Mouse (Mus musculus) embryonic facial prominence, embryonic 13.5 days (tissue): Measurements from ENCODE around the gene Rasl10a. TPM values are rescaled to one million over a fixed set of nuclear protein-coding genes. Genes with fewer than 3 reads are reported as not detected.
"Not testable (repeated sequence)": the region's sequence is repeated elsewhere in the genome, so short reads cannot be mapped to it uniquely, and the experiment has no call there.

Source experiments
- ATAC-seq: fragments of 200-750 bp; cut with Nextera tagmentation; 2 replicates; pipeline ENCODE4 v1.8.0; 2017; ENCODE audit warnings: low read depth; ENCODE audit not compliant: insufficient number of reproducible peaks, insufficient read depth, low FRiP score, low TSS enrichment
- H3K27ac ChIP-seq: fragments of 300-500 bp; sonication (generic); 2 replicates; pipeline ENCODE4 v1.5.1; 2015; ENCODE audit warnings: moderate library complexity, mild to moderate bottlenecking, inconsistent platforms
- H3K27me3 ChIP-seq: fragments of 300-500 bp; sonication (generic); 2 replicates; pipeline ENCODE4 v1.6.1; 2015; ENCODE audit warnings: mild to moderate bottlenecking, inconsistent platforms
- H3K36me3 ChIP-seq: fragments of 300-500 bp; sonication (generic); 2 replicates; pipeline ENCODE4 v1.6.1; 2015; ENCODE audit warnings: mild to moderate bottlenecking, inconsistent platforms
- H3K4me1 ChIP-seq: fragments of 300-500 bp; sonication (generic); 2 replicates; pipeline ENCODE4 v1.6.1; 2015; ENCODE audit warnings: inconsistent platforms
- H3K4me2 ChIP-seq: fragments of 300-500 bp; sonication (generic); 2 replicates; pipeline ENCODE4 v1.6.1; 2015; ENCODE audit warnings: moderate library complexity, mild to moderate bottlenecking, inconsistent platforms
- H3K4me3 ChIP-seq: fragments of 300-500 bp; sonication (generic); 2 replicates; pipeline ENCODE4 v1.5.1; 2015; ENCODE audit warnings: mild to moderate bottlenecking, inconsistent platforms
- H3K9ac ChIP-seq: fragments of 300-500 bp; sonication (generic); 2 replicates; pipeline ENCODE4 v1.6.1; 2015; ENCODE audit warnings: mild to moderate bottlenecking, inconsistent platforms
- H3K9me3 ChIP-seq: fragments of 300-500 bp; sonication (generic); 2 replicates; pipeline ENCODE4 v1.6.1; 2016; ENCODE audit warnings: inconsistent platforms
- WGBS: fragments of 180-500 bp; shearing (Covaris S2); methylation state at CpG from one replicate; pipeline ENCODE4 v1.1.7; 2015; ENCODE audit warnings: mixed read lengths; 5-methylcytosine and 5-hydroxymethylcytosine counted together
- polyA plus RNA-seq: library from polyadenylated mRNA; unstranded; fragments of >200 nt; fragmentation: Nextera tagmentation; extraction: Ambion mirVana; gene quantifications from 2 replicates; pipeline ENCODE4 v1.2.1, GENCODE M21; 2015

Rasl10a gene
- polyA plus RNA-seq, 1 experiment from 2014 or later = 0.49 TPM

- Histone ChIP-seq H3K4me3 (peak overlapping the region; percentile 42; the same call in 1 of the 2 replicates), H3K4me2 (peak overlapping the region; percentile 95), H3K36me3 (peaks cover 8% of the 10 kb centered on the region), H3K4me1 (peaks cover 60% of the 10 kb centered on the region), H3K9ac (no peak overlapping the region), H3K27ac (no peak overlapping the region), H3K27me3 (peaks cover 68% of the 10 kb centered on the region), H3K9me3 (no peaks in the 10 kb centered on the region)
- 62% methylated on average over 13 of the region's 13 CpGs for WGBS
- ATAC-seq = no peak
Measured at GRCm38 (mm10) chr11:5062860-5063505, 5.1 kb downstream of the Rasl10a start.

GRCm38 (mm10) chr11:5063561-5064281 lies 5.8 kb downstream of the Rasl10a start:
- 48% methylated on average over 31 of the region's 31 CpGs for WGBS
- peaks cover 55% of the 10 kb centered on the region for H3K4me1 ChIP-seq
- H3K9ac ChIP-seq = peak overlapping the region; percentile 86

GRCm38 (mm10) chr11:5064282-5065055 lies 6.5 kb downstream of the Rasl10a start:
- Histone ChIP-seq H3K4me3 (peak overlapping the region; percentile 76), H3K36me3 (peaks cover 23% of the 10 kb centered on the region), H3K27me3 (peaks cover 53% of the 10 kb centered on the region), H3K4me1 (peaks cover 47% of the 10 kb centered on the region), H3K9me3 (no peaks in the 10 kb centered on the region), H3K27ac (peak overlapping the region; percentile 66; the same call in 1 of the 2 replicates), H3K9ac (peak overlapping the region; percentile 86), H3K4me2 (peak overlapping the region; percentile 95)
- no peak for ATAC-seq
- 15% methylated on average over 38 of the region's 38 CpGs for WGBS

More at GRCm38 (mm10) chr11:5063561-5064281, 5.8 kb downstream of the Rasl10a start:
- peaks cover 61% of the 10 kb centered on the region for H3K27me3 ChIP-seq
- peak overlapping the region; percentile 76 for H3K4me3 ChIP-seq
- H3K4me2 ChIP-seq = peak overlapping the region; percentile 95
- H3K27ac ChIP-seq = no peak overlapping the region
- H3K9me3 ChIP-seq = no peaks in the 10 kb centered on the region
- peaks cover 16% of the 10 kb centered on the region for H3K36me3 ChIP-seq
- ATAC-seq = no peak

- Histone ChIP-seq H3K9ac (peak within 1 kb of the TSS; percentile 86), H3K4me1 (peaks cover 43% of the 10 kb centered on the region), H3K27ac (peak within 1 kb of the TSS; percentile 66; the same call in 1 of the 2 replicates), H3K27me3 (peaks cover 46% of the 10 kb centered on the region), H3K4me2 (peak within 1 kb of the TSS; percentile 95), H3K4me3 (peak within 1 kb of the TSS; percentile 76), H3K9me3 (no peaks in the 10 kb centered on the region), H3K36me3 (peaks cover 29% of the 10 kb centered on the region)
- ATAC-seq = peak; percentile 64
- WGBS = under 1% methylated on average over 47 of the region's 50 CpGs
Measured at GRCm38 (mm10) chr11:5065056-5065821, 7.3 kb downstream of the Rasl10a start, which contains the start of gene Gas2l1. Gene Gas2l1 (minus strand): TSS chr11:5065327.

- peaks cover 30% of the 10 kb centered on the region for H3K4me1 ChIP-seq
- no peak overlapping the region for H3K4me2 ChIP-seq
- no peak overlapping the region for H3K9ac ChIP-seq
- peaks cover 41% of the 10 kb centered on the region for H3K36me3 ChIP-seq
- no peak for ATAC-seq
- no peak overlapping the region for H3K27ac ChIP-seq
- no peaks in the 10 kb centered on the region for H3K9me3 ChIP-seq
- peaks cover 27% of the 10 kb centered on the region for H3K27me3 ChIP-seq
- no peak overlapping the region for H3K4me3 ChIP-seq
Measured at GRCm38 (mm10) chr11:5067063-5067462, 9.1 kb downstream of the Rasl10a start.

GRCm38 (mm10) chr11:5068126-5068971 lies 10.4 kb downstream of the Rasl10a start:
- Histone ChIP-seq H3K27me3 (peaks cover 15% of the 10 kb centered on the region), H3K4me3 (no peak overlapping the region), H3K4me1 (peaks cover 18% of the 10 kb centered on the region), H3K27ac (no peak overlapping the region), H3K9ac (no peak overlapping the region), H3K9me3 (no peaks in the 10 kb centered on the region), H3K4me2 (no peak overlapping the region), H3K36me3 (peaks cover 54% of the 10 kb centered on the region)
- ATAC-seq = no peak
- 88% methylated on average over 9 of the region's 9 CpGs for WGBS

- no peaks in the 10 kb centered on the region for H3K27me3 ChIP-seq
- no peak overlapping the region for H3K27ac ChIP-seq
- no peak for ATAC-seq
- WGBS = 71% methylated on average over 4 of the region's 4 CpGs
- no peak overlapping the region for H3K9ac ChIP-seq
- H3K4me1 ChIP-seq = no peaks in the 10 kb centered on the region
- H3K36me3 ChIP-seq = peaks cover 86% of the 10 kb centered on the region
- no peaks in the 10 kb centered on the region for H3K9me3 ChIP-seq
- H3K4me2 ChIP-seq = no peak overlapping the region
- H3K4me3 ChIP-seq = no peak overlapping the region
Measured at GRCm38 (mm10) chr11:5074882-5075281, 17.0 kb downstream of the Rasl10a start.

- no peak for ATAC-seq
- Histone ChIP-seq H3K4me2 (no peak overlapping the region), H3K27me3 (no peaks in the 10 kb centered on the region), H3K36me3 (peaks cover 86% of the 10 kb centered on the region), H3K9me3 (no peaks in the 10 kb centered on the region), H3K4me3 (no peak overlapping the region), H3K9ac (no peak overlapping the region), H3K4me1 (no peaks in the 10 kb centered on the region), H3K27ac (no peak overlapping the region)
Measured at GRCm38 (mm10) chr11:5075760-5076159, 17.8 kb downstream of the Rasl10a start.

GRCm38 (mm10) chr11:5076843-5077242 lies 18.9 kb downstream of the Rasl10a start:
- H3K27ac ChIP-seq, H3K4me2 ChIP-seq, H3K27me3 ChIP-seq, H3K4me3 ChIP-seq, H3K4me1 ChIP-seq, ATAC-seq, H3K9me3 ChIP-seq, H3K9ac ChIP-seq: not testable (repeated sequence)
- peaks cover 82% of the 10 kb centered on the region for H3K36me3 ChIP-seq
- 90% methylated on average over 4 of the region's 5 CpGs for WGBS

GRCm38 (mm10) chr11:5089147-5089546 lies 31.2 kb downstream of the Rasl10a start:
- H3K27ac ChIP-seq = no peak overlapping the region
- H3K4me2 ChIP-seq = no peak overlapping the region
- no peaks in the 10 kb centered on the region for H3K27me3 ChIP-seq
- peaks cover 85% of the 10 kb centered on the region for H3K36me3 ChIP-seq
- no peak overlapping the region for H3K9ac ChIP-seq
- no peak for ATAC-seq
- H3K9me3 ChIP-seq = no peaks in the 10 kb centered on the region
- H3K4me3 ChIP-seq = no peak overlapping the region
- peaks cover 3% of the 10 kb centered on the region for H3K4me1 ChIP-seq
- WGBS = 96% methylated on average over 1 of the region's 1 CpGs
